Mouse (Mus musculus): ENCODE measurements around the gene Gipc1.
A peak's percentile ranks its signal among the peaks of the same experiment; 100 is the strongest.

The Gipc1 gene

DNA sequence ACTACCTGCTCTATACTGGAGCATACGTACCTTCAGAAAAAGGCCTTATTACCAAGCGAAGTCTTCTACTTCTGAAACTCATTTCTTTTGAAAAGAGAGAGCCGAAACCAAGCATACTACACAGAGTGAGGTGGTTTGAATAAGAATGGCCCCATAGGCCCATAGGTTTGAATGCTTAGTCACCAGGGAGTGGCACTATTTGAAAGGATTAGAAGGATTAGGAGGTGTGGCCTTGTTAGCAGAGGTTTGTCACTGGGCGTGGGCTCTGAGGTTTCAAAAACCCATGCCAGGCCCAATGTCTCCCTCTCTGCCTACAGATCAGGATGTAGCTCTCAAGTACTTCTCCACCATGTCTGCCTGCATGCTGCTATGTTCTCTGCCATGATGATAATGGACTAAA, 4.4 kb upstream of the Gipc1 start:
- no peak for DNase-seq (ENCODE audit: low spot score)

GRCm38 (mm10) chr8:83649699-83650098, 2.8 kb upstream of the Gipc1 start:
- DNase-seq (ENCODE audit: low spot score) = no peak

DNA sequence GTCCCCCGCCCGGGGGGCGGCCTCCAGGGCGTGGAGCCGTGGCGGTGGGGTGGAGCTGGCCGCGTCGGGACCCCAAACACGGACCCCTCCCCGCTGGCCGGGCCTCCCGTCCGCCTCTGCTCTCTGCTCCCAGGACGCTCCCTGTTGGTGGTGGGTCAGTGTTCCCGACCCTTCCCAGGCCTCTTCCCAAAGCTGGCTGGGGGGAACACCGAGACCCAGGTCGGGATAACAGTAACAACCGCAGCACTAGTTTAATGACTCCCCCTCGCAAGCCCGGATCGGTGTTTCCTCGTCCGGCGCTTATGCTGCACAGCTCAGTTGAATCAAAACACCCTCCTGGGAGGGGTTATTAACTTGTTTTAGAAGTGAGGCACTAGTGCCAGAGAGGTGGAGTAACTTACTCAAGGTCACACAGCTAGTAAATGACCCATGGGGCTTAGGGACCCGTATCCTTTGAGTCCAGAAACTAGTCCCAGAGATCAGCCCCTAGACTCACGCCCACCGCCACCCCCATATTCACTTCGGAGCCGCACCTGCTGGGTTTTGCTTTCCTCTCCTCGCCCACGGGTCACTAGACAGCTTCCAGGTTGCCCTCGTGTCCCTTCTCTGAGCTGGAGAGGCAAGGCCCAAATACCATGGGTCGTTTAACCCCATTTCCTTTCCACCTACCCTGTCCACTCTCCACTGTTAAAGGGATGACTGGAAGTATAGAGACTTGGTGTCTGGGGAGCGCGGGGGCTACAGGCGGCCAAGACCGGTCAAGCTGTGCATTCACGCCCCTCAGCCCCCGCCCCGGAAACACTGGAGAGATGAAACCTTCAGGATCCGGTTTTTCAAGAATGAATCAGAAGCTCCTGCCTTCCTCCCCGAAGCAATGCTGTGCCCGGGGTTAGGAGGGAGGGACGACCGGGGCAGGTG, 526 bp downstream of the Gipc1 start:
- DNase-seq (ENCODE audit: low spot score) = no peak

DNA sequence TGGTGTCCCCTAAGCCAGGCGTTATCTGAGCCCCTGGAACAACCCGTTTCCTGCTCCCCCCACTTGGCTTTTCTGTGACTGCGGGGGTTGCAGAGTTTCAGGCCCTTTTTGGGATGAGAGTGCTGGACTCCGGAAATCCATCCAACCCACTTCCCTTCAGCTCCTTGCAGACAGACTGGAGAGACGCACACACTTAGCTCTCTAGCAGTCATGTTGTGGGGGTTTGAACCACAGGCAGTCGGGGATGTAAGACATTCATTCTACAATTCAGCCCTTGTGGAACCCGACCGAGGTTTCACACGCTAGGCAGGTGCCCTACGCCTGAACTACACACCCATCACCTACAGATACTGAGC, 1.2 kb downstream of the Gipc1 start:
- DNase-seq (ENCODE audit: low spot score) = no peak

GRCm38 (mm10) chr8:83654725-83655124, 2.2 kb downstream of the Gipc1 start:
- DNase-seq (ENCODE audit: low spot score) = no peak

DNA sequence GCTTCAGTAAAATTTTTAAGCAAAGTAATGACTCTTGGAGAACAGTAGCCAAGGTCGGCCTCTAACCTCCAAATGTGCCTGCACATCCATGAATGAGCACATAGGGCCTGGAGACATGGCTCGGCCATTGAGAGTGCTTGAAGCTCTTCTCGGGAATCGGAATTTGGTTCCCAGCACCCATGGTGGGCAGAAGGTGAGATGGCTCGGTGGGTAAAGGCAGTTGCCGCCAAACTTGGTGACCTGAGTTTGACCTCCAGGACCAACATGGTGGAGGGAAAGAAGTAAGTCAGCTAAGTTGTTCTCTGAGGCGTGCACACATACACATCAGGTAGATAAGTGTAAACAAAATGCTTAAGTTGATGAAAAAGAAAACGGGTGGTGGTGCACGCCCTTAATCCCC, 3.6 kb downstream of the Gipc1 start:
- DNase-seq (ENCODE audit: low spot score) = no peak

- DNase-seq (ENCODE audit: low spot score) = no peak
Observed at GRCm38 (mm10) chr8:83656484-83657246, 4.2 kb downstream of the Gipc1 start.

DNA sequence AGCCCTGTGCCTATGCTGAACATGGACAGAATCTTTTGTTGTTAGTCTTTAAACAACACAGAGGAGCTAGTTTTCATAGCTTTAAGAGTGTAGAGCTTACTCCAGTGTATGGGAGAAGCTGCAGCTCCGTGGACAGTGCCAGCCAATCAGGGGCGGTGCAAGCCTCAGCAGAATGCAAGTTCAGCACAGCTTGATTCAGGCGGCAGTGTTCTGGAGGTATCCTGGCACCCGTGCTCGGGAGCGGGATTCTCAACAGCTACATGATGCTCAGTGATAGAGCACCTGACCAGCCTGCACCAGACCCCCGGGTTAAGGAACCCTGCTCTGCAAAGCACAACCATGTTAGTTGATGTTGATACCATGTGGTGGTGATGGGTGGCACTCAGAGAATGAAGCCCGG, 8.1 kb downstream of the Gipc1 start:
- no peak for DNase-seq (ENCODE audit: low spot score)

DNA sequence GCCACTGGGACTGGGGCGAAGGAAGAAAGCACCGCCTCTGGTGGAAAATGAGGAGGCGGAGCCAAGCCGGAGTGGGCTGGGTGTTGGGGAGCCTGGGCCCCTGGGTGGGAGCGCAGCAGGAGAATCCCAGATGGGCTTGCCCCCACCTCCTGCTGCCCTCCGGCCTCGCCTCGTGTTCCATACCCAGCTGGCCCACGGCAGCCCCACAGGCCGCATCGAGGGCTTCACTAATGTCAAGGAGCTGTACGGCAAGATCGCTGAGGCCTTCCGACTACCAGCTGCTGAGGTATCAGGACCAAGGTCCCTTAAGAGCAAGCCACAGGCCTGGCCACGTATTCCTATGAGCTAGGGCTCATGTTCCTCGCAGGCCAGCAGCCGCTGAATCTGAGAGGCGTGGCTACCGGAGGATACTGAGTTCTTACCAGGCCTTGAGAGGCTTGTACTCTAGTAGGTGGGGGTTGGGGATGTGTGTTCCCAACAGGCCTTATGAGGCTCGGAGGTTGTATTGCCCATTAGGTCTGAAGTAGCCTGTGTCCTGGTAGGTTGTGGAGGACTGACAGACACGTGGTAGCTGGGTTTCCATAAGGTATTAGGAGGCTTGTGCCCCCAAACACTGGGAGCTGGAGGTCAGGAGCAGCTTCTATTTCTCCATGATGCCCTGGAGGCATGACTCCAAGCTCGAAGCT, 8.7 kb downstream of the Gipc1 start:
- peak; percentile 50 for DNase-seq (ENCODE audit: low spot score)

DNA sequence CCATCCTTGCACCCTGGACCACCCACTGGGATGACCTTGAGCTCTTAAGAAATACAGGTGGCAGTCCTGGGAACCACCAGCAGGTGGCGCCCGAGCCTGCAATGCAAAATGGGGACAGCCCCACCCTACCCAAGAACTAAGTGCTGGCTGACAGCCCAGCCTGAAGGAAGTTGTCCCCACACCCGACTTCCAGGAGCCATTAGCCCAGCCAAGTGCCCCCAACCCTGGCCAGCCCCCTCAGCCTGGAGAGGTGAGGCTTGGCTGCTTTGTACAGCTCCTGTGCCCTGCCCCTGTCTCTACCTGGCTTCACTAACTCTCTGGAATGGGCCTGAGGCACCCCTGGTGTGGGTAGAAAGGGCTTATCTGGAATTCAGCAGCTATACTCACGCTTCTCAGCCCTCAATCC, 9.9 kb downstream of the Gipc1 start:
- peak; percentile 76 for DNase-seq (ENCODE audit: low spot score)

- no peak for DNase-seq (ENCODE audit: low spot score)
Observed at GRCm38 (mm10) chr8:83664096-83664495, 11.6 kb downstream of the Gipc1 start.

- DNase-seq (ENCODE audit: low spot score) = no peak
Observed at GRCm38 (mm10) chr8:83664931-83665625, 12.6 kb downstream of the Gipc1 start.

DNA sequence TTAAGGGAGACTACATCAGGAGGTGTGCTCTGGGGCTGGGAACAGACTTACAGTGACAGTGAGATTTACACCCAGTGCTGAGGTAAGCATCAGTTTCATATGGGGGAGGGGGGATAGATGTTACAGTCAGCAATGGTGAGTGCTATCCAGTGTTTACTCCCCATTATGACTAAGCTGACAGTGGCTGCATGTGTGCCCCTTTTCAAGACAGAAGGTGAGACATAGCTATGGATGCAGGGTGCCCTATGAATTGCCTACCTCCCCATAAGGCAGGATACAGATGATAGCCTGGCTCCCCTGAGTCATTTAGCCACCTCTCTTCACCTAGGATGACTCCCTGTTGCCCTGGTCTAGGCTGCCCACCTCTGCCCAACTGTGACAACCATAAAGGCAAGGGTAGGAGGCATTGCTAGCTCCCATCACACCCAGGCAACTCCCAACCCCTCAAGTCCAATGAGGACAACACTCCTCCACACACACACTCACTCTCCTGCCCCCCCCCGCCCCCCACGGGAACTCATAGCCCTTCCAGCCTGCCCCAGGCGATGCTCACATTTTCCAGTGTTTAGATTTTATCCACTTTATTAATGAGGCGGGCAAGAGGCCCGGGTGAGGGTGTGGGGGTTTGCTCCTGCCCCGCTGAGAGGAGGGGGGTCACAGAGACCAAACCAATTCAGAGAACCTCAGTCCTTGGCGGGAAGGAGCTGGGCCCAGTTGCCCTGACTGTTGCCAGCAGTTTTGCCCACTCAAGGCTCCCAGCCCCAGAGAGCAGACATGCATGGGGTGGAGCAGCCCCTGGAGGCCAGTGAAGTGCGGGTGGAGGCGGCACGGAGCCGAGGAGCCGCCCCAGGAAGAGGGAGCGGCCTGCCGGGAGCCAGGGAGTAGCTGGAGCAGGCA, 13.7 kb downstream of the Gipc1 start, which contains the start of gene Ptger1:
Ptger1 (plus strand) TSS at position 710 of the 897 bp plus-strand sequence.
- DNase-seq (ENCODE audit: low spot score) = no peak

DNA sequence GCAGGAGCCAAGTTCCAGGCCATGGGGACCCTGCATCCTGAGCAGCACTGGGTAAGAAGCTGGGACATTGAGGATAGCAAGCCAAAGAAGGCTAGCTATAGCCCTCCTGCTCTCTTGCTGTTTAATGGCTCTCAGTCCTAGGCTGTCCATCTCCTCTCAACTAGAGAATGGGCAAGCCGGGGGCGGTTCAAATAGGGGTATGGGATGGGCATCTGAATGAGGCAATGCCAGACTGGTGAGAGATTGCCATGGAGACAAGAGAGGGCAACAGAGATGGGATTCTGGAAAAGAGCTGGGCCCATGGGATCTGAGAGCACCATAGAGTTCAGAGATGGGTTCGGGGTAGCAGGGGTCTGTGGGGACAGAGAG, 14.4 kb downstream of the Gipc1 start:
- DNase-seq (ENCODE audit: low spot score) = no peak

- no peak for DNase-seq (ENCODE audit: low spot score)
Observed at GRCm38 (mm10) chr8:83667526-83667925, 15.0 kb downstream of the Gipc1 start.

GRCm38 (mm10) chr8:83668010-83668916, 15.8 kb downstream of the Gipc1 start:
- peak; percentile 61 for DNase-seq (ENCODE audit: low spot score)

GRCm38 (mm10) chr8:83669013-83669412, 16.5 kb downstream of the Gipc1 start:
- peak; percentile 50 for DNase-seq (ENCODE audit: low spot score)

GRCm38 (mm10) chr8:83672936-83673335, 20.5 kb downstream of the Gipc1 start:
- DNase-seq (ENCODE audit: low spot score) = no peak

DNA sequence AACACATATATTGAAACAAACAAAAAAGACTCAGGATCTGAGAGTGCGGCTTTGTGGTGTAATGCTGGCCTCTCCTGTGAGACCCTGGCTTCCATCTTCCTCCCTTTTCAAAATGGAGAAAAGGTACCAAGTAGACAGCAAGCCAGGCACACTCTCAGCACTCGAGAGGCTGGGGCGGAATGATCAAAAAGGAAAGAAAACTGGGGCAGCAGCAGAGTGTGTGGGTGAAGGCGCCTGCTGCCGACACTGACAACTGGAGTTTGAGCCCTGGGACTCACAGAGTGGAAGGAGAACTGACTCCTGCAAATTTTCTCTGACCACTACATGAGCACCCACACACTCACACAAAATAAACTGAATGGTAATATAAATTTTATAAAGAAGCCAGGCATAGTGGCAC, 22.0 kb downstream of the Gipc1 start:
- no peak for DNase-seq (ENCODE audit: low spot score)

DNA sequence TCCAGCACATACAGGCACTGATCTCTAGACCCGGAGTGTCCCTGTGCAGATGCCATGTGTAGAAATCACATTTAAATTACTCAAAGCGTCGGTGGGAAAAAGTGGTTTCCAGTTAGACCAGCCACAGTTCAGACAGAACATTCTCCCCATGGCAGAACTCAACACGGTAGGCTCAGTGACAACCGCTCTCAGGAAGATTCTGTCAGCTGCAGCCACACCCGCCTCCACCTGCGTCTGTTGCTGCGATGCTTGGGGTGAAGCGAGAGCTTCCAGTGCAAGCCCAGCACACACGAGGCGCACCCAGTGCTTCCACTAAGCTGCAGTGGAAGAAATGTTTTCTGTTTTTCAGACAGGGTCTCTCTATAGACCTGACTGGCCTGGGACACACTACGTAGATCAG, 27.4 kb downstream of the Gipc1 start:
- no peak for DNase-seq (ENCODE audit: low spot score)

All from yolk sac, embryonic 10.5 days (tissue).